8 mouse cellular contexts compared by ENCODE assay signal in genomic region chr10:115778624-115779023, GRCm38 (mm10). TPM values are rescaled to one million over a fixed set of nuclear protein-coding genes. Genes with fewer than 3 reads are reported as not detected.
DNase-seq lines count a peak whose midpoint lies in the region; ATAC-seq and TF ChIP-seq lines count a peak whose summit lies in the region.

No protein-coding gene starts in this region.

- no peak for ATAC-seq in limb, embryonic 11.5 days (ENCODE audit: insufficient number of reproducible peaks, low FRiP score, low TSS enrichment, low read depth)
- ATAC-seq in stomach, postnatal 0 days (ENCODE audit: low FRiP score, low TSS enrichment): no peak
- ATAC-seq in forebrain, embryonic 16.5 days: no peak

- H3K9me3 ChIP-seq in limb, embryonic 11.5 days (ENCODE audit: control insufficient read depth, low read length): no peaks in the 10 kb centered on the region
- H3K9me3 ChIP-seq in limb, embryonic 10.5 days (replicated peaks): no peaks in the 10 kb centered on the region
- H3K9me3 ChIP-seq in stomach, postnatal 0 days (ENCODE audit: control insufficient read depth, low read length): no peaks in the 10 kb centered on the region
- H3K9me3 ChIP-seq in forebrain, embryonic 16.5 days (ENCODE audit: control insufficient read depth, low read length): no peaks in the 10 kb centered on the region

- WGBS in limb, embryonic 11.5 days: 59% methylated on average over 5 of the region's 5 CpGs
- WGBS in limb, embryonic 10.5 days: 49% methylated on average over 5 of the region's 5 CpGs
- 49% methylated on average over 5 of the region's 5 CpGs for whole genome bisulfite sequencing in bone marrow, adult 2 months
- WGBS in liver, adult 2 months: 67% methylated on average over 5 of the region's 5 CpGs
- 51% methylated on average over 5 of the region's 5 CpGs for WGBS in stomach, postnatal 0 days
- 39% methylated on average over 5 of the region's 5 CpGs for WGBS in forebrain, embryonic 16.5 days

- TF ChIP-seq CTCF in bone marrow, adult 2 months (IDR thresholded peaks at IDR 0.05; ENCODE audit: control insufficient read depth, insufficient read depth, low read length): peak; percentile 35; the same call in 1 of the 2 replicates
- TF ChIP-seq CTCF in liver, adult 2 months (IDR thresholded peaks at IDR 0.05; ENCODE audit: low read depth, low read length): peak; percentile 60
- TF ChIP-seq CTCF in stomach, postnatal 0 days (IDR thresholded peaks at IDR 0.05; ENCODE audit: low read depth): peak; percentile 64

- H3K9ac ChIP-seq in limb, embryonic 11.5 days (ENCODE audit: low read length): no peak overlapping the region
- H3K9ac ChIP-seq in liver, adult 2 months (ENCODE audit: low read depth, low read length): no peak overlapping the region
- H3K9ac ChIP-seq in stomach, postnatal 0 days (ENCODE audit: low read length): no peak overlapping the region
- H3K9ac ChIP-seq in forebrain, embryonic 16.5 days (replicated peaks; ENCODE audit: low read depth, low read length): no peak overlapping the region

- no peaks in the 10 kb centered on the region for H3K36me3 ChIP-seq in limb, embryonic 11.5 days (ENCODE audit: control insufficient read depth, insufficient read depth, low read length)
- no peaks in the 10 kb centered on the region for H3K36me3 ChIP-seq in limb, embryonic 10.5 days
- H3K36me3 ChIP-seq in liver, adult 2 months (ENCODE audit: control insufficient read depth, insufficient read depth, low read length): no peaks in the 10 kb centered on the region
- H3K36me3 ChIP-seq in stomach, postnatal 0 days (ENCODE audit: control insufficient read depth, insufficient read depth, low read length): no peaks in the 10 kb centered on the region
- H3K36me3 ChIP-seq in forebrain, embryonic 16.5 days (ENCODE audit: control insufficient read depth, insufficient read depth): no peaks in the 10 kb centered on the region

- no peak overlapping the region for H3K4me2 ChIP-seq in limb, embryonic 11.5 days (ENCODE audit: low read depth, severe bottlenecking)
- no peak overlapping the region for H3K4me2 ChIP-seq in stomach, postnatal 0 days (replicated peaks; ENCODE audit: low read depth)
- no peak overlapping the region for H3K4me2 ChIP-seq in forebrain, embryonic 16.5 days (ENCODE audit: low read length)

- no peaks in the 10 kb centered on the region for H3K79me2 ChIP-seq in liver, adult 2 months (ENCODE audit: control insufficient read depth, insufficient read depth, low read length)

- H3K4me1 ChIP-seq in limb, embryonic 11.5 days (ENCODE audit: control insufficient read depth, insufficient read depth, low read length): peaks cover 8% of the 10 kb centered on the region
- H3K4me1 ChIP-seq in limb, embryonic 10.5 days: peaks cover 7% of the 10 kb centered on the region; the same call in 1 of the 2 replicates
- no peaks in the 10 kb centered on the region for H3K4me1 ChIP-seq in bone marrow, adult 2 months (ENCODE audit: control insufficient read depth, insufficient read depth, low read length)
- H3K4me1 ChIP-seq in liver, adult 2 months (ENCODE audit: control insufficient read depth, insufficient read depth, low read length): peaks cover 8% of the 10 kb centered on the region; the same call in 1 of the 2 replicates
- H3K4me1 ChIP-seq in stomach, postnatal 0 days (replicated peaks; ENCODE audit: control insufficient read depth, insufficient read depth): no peaks in the 10 kb centered on the region
- H3K4me1 ChIP-seq in forebrain, embryonic 16.5 days (replicated peaks; ENCODE audit: control insufficient read depth, insufficient read depth, low read length): no peaks in the 10 kb centered on the region

- no peak overlapping the region for H3K4me3 ChIP-seq in limb, embryonic 11.5 days (ENCODE audit: low read depth, low read length)
- H3K4me3 ChIP-seq in limb, embryonic 10.5 days: no peak overlapping the region
- no peak overlapping the region for H3K4me3 ChIP-seq in bone marrow, adult 2 months (replicated peaks; ENCODE audit: control insufficient read depth, low read depth, low read length)
- no peak overlapping the region for H3K4me3 ChIP-seq in liver, adult 2 months (ENCODE audit: insufficient read depth, low read depth, low read length)
- H3K4me3 ChIP-seq in stomach, postnatal 0 days (ENCODE audit: low read depth, low read length): no peak overlapping the region
- H3K4me3 ChIP-seq in forebrain, embryonic 16.5 days (replicated peaks; ENCODE audit: low read length): no peak overlapping the region

- no peak for TF ChIP-seq EP300 in stomach, postnatal 0 days (optimal IDR thresholded peaks at IDR 0.05)

- H3K27me3 ChIP-seq in limb, embryonic 11.5 days (ENCODE audit: control insufficient read depth, insufficient read depth, low read length): no peaks in the 10 kb centered on the region
- H3K27me3 ChIP-seq in limb, embryonic 10.5 days (ENCODE audit: low read depth, poor library complexity, severe bottlenecking): no peaks in the 10 kb centered on the region
- no peaks in the 10 kb centered on the region for H3K27me3 ChIP-seq in liver, adult 2 months (ENCODE audit: control insufficient read depth, insufficient read depth, low read length)
- H3K27me3 ChIP-seq in stomach, postnatal 0 days (ENCODE audit: control insufficient read depth, insufficient read depth, low read length): no peaks in the 10 kb centered on the region
- 0 out of 2 replicates have a peak, but pooled peaks cover 4% of the 10 kb centered on the region for H3K27me3 ChIP-seq in forebrain, embryonic 16.5 days (replicated peaks; ENCODE audit: control insufficient read depth, insufficient read depth, low read length)

- no peak for TF ChIP-seq POLR2A in bone marrow, adult 2 months (IDR thresholded peaks at IDR 0.05; ENCODE audit: borderline replicate concordance, control insufficient read depth, low read depth, low read length)
- no peak for TF ChIP-seq POLR2A in liver, adult 2 months (IDR thresholded peaks at IDR 0.05; ENCODE audit: extremely low read depth, insufficient read depth, low read length)

- no peak overlapping the region for H3K27ac ChIP-seq in limb, embryonic 11.5 days (replicated peaks; ENCODE audit: low read depth, low read length)
- no peak overlapping the region for H3K27ac ChIP-seq in limb, embryonic 10.5 days
- H3K27ac ChIP-seq in bone marrow, adult 2 months (ENCODE audit: control insufficient read depth, insufficient read depth, low read depth, low read length, poor library complexity): no peak overlapping the region
- no peak overlapping the region for H3K27ac ChIP-seq in liver, adult 2 months (replicated peaks; ENCODE audit: insufficient read depth, low read depth, low read length)
- no peak overlapping the region for H3K27ac ChIP-seq in stomach, postnatal 0 days (replicated peaks)
- no peak overlapping the region for H3K27ac ChIP-seq in forebrain, embryonic 16.5 days (ENCODE audit: low read length)

- DNase-seq in cerebellum, postnatal 14 days: peak; percentile 32 to 41
- DNase-seq in cerebellum, adult 9-11 months: no peak
- DNase-seq in limb, embryonic 11.5 days (ENCODE audit: low spot score): peak; percentile 40
- DNase-seq in limb, embryonic 10.5 days (ENCODE audit: low spot score): no peak
- DNase-seq in liver, adult 2 months (ENCODE audit: extremely low read depth, low read depth, low spot score): no peak
- peak; percentile 39 for DNase-seq in stomach, postnatal 0 days (ENCODE audit: low spot score)

RNA-seq across cellular contexts. Expression of gene Tspan8, which starts 38.0 kb away (rescaled TPM):
- polyA plus RNA-seq in limb, embryonic 11.5 days (2014; fragmentation: Nextera tagmentation; extraction: Ambion mirVana): 0.39 and 0.77 TPM in 2 replicates
- polyA plus RNA-seq in limb, embryonic 10.5 days (2016; fragmentation: Nextera tagmentation; extraction: Ambion mirVana): 0.86 and 1.3 TPM in 2 replicates
- 59.2 and 63.6 TPM in 2 replicates for polyA plus RNA-seq in bone marrow, adult 2 months (2011; ENCODE audit: insufficient read depth, insufficient read length, low replicate concordance, missing spikeins)
- 1.6 and 1.9 TPM in 2 replicates for total RNA-seq in liver, adult 2 months (2014; rRNA removed)
- 0.20 and 0.31 TPM in 2 replicates for polyA plus RNA-seq in liver, adult 2 months (2012; rRNA removed)
- polyA plus RNA-seq in stomach, postnatal 0 days (2015; fragmentation: Nextera tagmentation; extraction: Ambion mirVana): 250 and 264 TPM in 2 replicates
- 0.47 and 0.62 TPM in 2 replicates for polyA plus RNA-seq in forebrain, embryonic 16.5 days (2015; fragmentation: Nextera tagmentation; extraction: Ambion mirVana)

Comparison
In these comparisons a context has a peak if more than half of its experiments do, and no peak if none do; other contexts are left out.
1. DNase-seq: peak in cerebellum, postnatal 14 days (2 of 2), limb, embryonic 11.5 days (single experiment) and stomach, postnatal 0 days (single experiment); none in cerebellum, adult 9-11 months (single experiment), limb, embryonic 10.5 days (single experiment) and liver, adult 2 months (single experiment).
2. RNA of gene Tspan8, which starts 38.0 kb away (polyA plus RNA-seq): 250 to 264 TPM in stomach, postnatal 0 days and 59.2 to 63.6 TPM in bone marrow, adult 2 months; 0.86 to 1.3 TPM in limb, embryonic 10.5 days, 0.47 to 0.62 TPM in forebrain, embryonic 16.5 days, 0.39 to 0.77 TPM in limb, embryonic 11.5 days and 0.20 to 0.31 TPM in liver, adult 2 months; every median in the first group is over 10 times any median in the second.
3. Peak in every context shown above with its lines, with median percentiles within 50 percentile points of each other: CTCF ChIP-seq.